Mouse (Mus musculus) ES-E14 (cell line): ENCODE data around the gene Hist1h4d. TPM values are rescaled to one million over a fixed set of nuclear protein-coding genes. Genes with fewer than 3 reads are reported as not detected.

Experiments used
- DNase-seq: peaks from one replicate; pipeline ENCODE4 v3.0.0-alpha.2; 2013; ENCODE audit warnings: low read depth, low spot score
- H3K27ac ChIP-seq: 2 replicates; pipeline ENCODE4 v1.5.1; 2012; ENCODE audit warnings: low read depth, mild to moderate bottlenecking, low read length, moderate library complexity, mixed read lengths; ENCODE audit not compliant: poor library complexity, insufficient read depth, severe bottlenecking
- H3K36me3 ChIP-seq: 2 replicates; pipeline ENCODE4 v1.6.1; 2012; ENCODE audit warnings: mild to moderate bottlenecking, low read length, moderate library complexity, mixed read lengths; ENCODE audit not compliant: control insufficient read depth, poor library complexity, insufficient read depth, severe bottlenecking
- H3K4me1 ChIP-seq, 2 experiments: fragments of 150-350 bp in 1 of 2; sonication (generic) in 1 of 2; 2 replicates each; pipeline ENCODE4 v1.6.1; 2012; ENCODE audit warnings: low read length in 2 of 2, mild to moderate bottlenecking in 1 of 2, mixed read lengths in 1 of 2; ENCODE audit not compliant: control insufficient read depth in 2 of 2, insufficient read depth in 2 of 2, poor library complexity in 1 of 2
- H3K4me3 ChIP-seq, 2 experiments: fragments of 150-350 bp in 1 of 2; sonication (generic) in 1 of 2; 2 replicates each; pipeline ENCODE4 v1.5.1; 2012; ENCODE audit warnings: low read length in 2 of 2, low read depth in 1 of 2, mild to moderate bottlenecking in 1 of 2, mixed read lengths in 1 of 2; ENCODE audit not compliant: insufficient read depth in 1 of 2, poor library complexity in 1 of 2, severe bottlenecking in 1 of 2
- H3K9ac ChIP-seq: 2 replicates; pipeline ENCODE4 v1.6.1; 2012; ENCODE audit warnings: low read depth, mild to moderate bottlenecking, low read length, mixed read lengths; ENCODE audit not compliant: poor library complexity, insufficient read depth, severe bottlenecking
- H3K9me3 ChIP-seq: fragments of 150-350 bp; sonication (generic); 2 replicates; pipeline ENCODE4 v1.6.1; 2012; ENCODE audit warnings: low read depth, mild to moderate bottlenecking, low read length; ENCODE audit not compliant: control insufficient read depth, insufficient read depth
- CHD2 ChIP-seq: IDR thresholded peaks from 2 replicates; pipeline ENCODE4 v1.6.1; 2014; ENCODE audit warnings: mild to moderate bottlenecking, low read depth, low read length, inconsistent platforms
- HCFC1 ChIP-seq: IDR thresholded peaks from 2 replicates; pipeline ENCODE4 v1.6.1; 2012; ENCODE audit warnings: low read length, inconsistent platforms, borderline replicate concordance; ENCODE audit not compliant: insufficient read depth
- MAFK ChIP-seq: IDR thresholded peaks from 2 replicates; pipeline ENCODE4 v1.6.1; 2014; ENCODE audit warnings: mild to moderate bottlenecking, low read depth, low read length, inconsistent platforms; ENCODE audit not compliant: insufficient read depth
- ZC3H11A ChIP-seq: IDR thresholded peaks from 2 replicates; pipeline ENCODE4 v1.6.1; 2012; ENCODE audit warnings: low read depth, mild to moderate bottlenecking, inconsistent platforms, low read length, borderline replicate concordance
- ZNF384 ChIP-seq: IDR thresholded peaks from 2 replicates; pipeline ENCODE4 v1.6.1; 2012; ENCODE audit warnings: low read depth, low read length, inconsistent platforms
- in situ Hi-C, 2 experiments: fragments of 600-800 bp; cut with MboI; formaldehyde crosslinking; loops; one replicate each; pipeline ENCODE4 v1.15.1; 2025; ENCODE audit warnings: low sequenced_read_pairs in 2 of 2, inconsistent platforms in 1 of 2; ENCODE audit not compliant: unreplicated experiment in 2 of 2
- total RNA-seq: library from RNA; depleted of rRNA; stranded (reverse); fragments of 300-350 nt; gene quantifications from 2 replicates; pipeline ENCODE4 v1.2.3, GENCODE M21; 2012

The Hist1h4d gene
- total RNA-seq, 1 experiment, result 869 TPM

- H3K9ac ChIP-seq, result no peak overlapping the region
- no peak overlapping the region for H3K27ac ChIP-seq
- DNase-seq, result no peak
- in situ Hi-C loops, result no loop called here
- no peaks in the 10 kb centered on the region for H3K36me3 ChIP-seq
- peaks cover 7 to 13% of the 10 kb centered on the region in 2 experiments for H3K4me1 ChIP-seq
- TF ChIP-seq MAFK, result no peak
- TF ChIP-seq ZNF384, result no peak
- TF ChIP-seq CHD2, result no peak
- TF ChIP-seq HCFC1, result no peak
- TF ChIP-seq ZC3H11A, result no peak
- H3K9me3 ChIP-seq, result no peaks in the 10 kb centered on the region
- H3K4me3 ChIP-seq, result no peak overlapping the region
Measured at GRCm38 (mm10) chr13:23592614-23593013, 11.2 kb downstream of the Hist1h4d start.

- H3K9ac ChIP-seq, result no peak overlapping the region
- DNase-seq, result no peak
- TF ChIP-seq ZNF384, result no peak
- H3K4me3 ChIP-seq, result no peak overlapping the region
- no peaks in the 10 kb centered on the region for H3K9me3 ChIP-seq
- H3K27ac ChIP-seq, result no peak overlapping the region
- H3K4me1 ChIP-seq, result peaks cover 7 to 13% of the 10 kb centered on the region in 2 experiments
- in situ Hi-C loops, result no loop called here
- H3K36me3 ChIP-seq, result no peaks in the 10 kb centered on the region
Measured at GRCm38 (mm10) chr13:23593051-23593770, 11.8 kb downstream of the Hist1h4d start.

DNA sequence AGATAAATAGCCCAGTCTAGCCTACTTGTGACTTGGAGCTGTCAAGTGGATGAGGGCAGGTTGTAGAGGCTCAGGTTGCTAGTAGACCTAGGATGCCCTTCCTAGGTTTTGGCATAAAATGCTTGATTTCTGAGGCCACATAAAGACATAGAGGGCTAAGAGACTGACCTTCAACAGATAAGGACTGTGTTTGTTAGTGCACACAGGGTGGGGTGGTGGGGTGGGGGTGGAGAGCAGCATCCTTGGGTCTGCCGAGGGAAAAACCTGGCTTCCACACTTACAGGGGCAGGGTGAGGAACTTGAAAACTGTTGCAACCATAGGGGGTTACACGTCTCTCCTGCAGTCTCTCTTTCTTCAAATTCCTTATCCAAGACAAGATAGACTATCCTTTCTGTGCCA lies 13.8 kb downstream of the Hist1h4d start:
- in situ Hi-C loops, result no loop called here

DNA sequence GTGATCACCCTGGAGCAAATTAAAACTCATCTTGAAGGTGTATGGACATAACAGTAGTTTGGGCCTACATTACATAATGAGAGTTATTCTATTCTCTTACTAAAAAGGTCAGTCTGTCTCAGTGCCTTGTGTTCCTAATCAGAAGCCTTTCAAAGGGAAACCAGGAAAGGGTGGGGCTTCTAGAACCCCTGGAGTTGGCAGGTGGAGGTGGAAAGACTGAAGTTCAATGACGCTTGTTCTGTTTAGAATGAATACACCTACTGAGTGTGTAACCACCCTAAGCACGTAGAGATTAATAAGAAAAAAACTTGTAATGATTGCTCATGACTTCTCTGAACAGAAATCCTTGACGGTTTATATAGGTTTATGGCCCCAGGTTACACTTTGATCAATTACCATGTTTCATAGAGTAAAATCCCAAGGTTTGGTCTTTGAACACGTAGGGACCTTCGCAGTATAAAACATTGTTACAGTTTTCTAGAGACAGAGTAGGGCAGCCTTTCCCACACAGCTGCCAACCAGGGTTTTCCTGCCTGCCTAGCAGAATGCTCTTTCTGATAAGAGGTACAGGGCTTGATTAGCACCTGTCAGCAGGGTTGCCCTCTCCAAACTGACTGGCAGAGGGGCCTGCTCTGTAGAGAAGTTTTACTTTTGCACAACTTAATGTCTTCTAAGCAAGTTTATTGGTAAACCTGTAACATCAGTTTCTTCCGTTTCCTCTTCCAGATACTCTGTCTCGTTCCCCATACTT lies 14.4 kb downstream of the Hist1h4d start:
- in situ Hi-C loops, result no loop called here
- TF ChIP-seq HCFC1 (no peak), CHD2 (no peak), MAFK (no peak), ZC3H11A (no peak), ZNF384 (no peak)
- H3K9me3 ChIP-seq, result no peaks in the 10 kb centered on the region

More for the DNA sequence above, 13.8 kb downstream of the Hist1h4d start:
- TF ChIP-seq MAFK (no peak), ZC3H11A (no peak), ZNF384 (no peak), CHD2 (no peak), HCFC1 (no peak)
- Histone ChIP-seq H3K4me1 (peaks cover 7 to 10% of the 10 kb centered on the region in 2 experiments), H3K27ac (peak overlapping the region; percentile 13; the same call in 1 of the 2 replicates), H3K9me3 (no peaks in the 10 kb centered on the region), H3K9ac (no peak overlapping the region), H3K4me3 (no peak overlapping the region), H3K36me3 (no peaks in the 10 kb centered on the region)
- no peak for DNase-seq

More for the DNA sequence above, 14.4 kb downstream of the Hist1h4d start:
- H3K27ac ChIP-seq, result peak overlapping the region; percentile 13; the same call in 1 of the 2 replicates
- no peak overlapping the region for H3K9ac ChIP-seq
- no peak for DNase-seq
- H3K4me3 ChIP-seq, result no peak overlapping the region
- no peaks in the 10 kb centered on the region for H3K36me3 ChIP-seq
- peaks cover 7 to 10% of the 10 kb centered on the region in 2 experiments for H3K4me1 ChIP-seq
